Mouse (Mus musculus) heart, postnatal 10 days (tissue): ENCODE results near the gene Tlx1. TPM values are rescaled to one million over a fixed set of nuclear protein-coding genes. Genes with fewer than 3 reads are reported as not detected.

ENCODE experiments used
- DNase-seq, 2 experiments: peaks; one replicate each; pipeline ENCODE4 v3.0.0; 2021
- intact Hi-C: fragments of 180-260 bp; cut with DNase I; formaldehyde crosslinking; loops from one replicate; pipeline ENCODE4 v1.15.1; 2025
- total RNA-seq, 2 experiments: library from RNA; stranded (reverse); gene quantifications; 2 replicates each; pipeline ENCODE4 v1.2.3; 2021

Gene Tlx1
- total RNA-seq, 2 experiments from 2014 or later: 0.27 to 0.48 TPM

GRCm38 (mm10) chr19:45156381-45156780 is 5.9 kb downstream of the Tlx1 start:
- no peak for DNase-seq
- intact Hi-C loops: no loop called here

- intact Hi-C loops: no loop called here
These were observed 7.7 kb downstream of the Tlx1 start for GRCm38 (mm10) chr19:45158201-45158600.

GRCm38 (mm10) chr19:45158896-45159295 is 8.4 kb downstream of the Tlx1 start:
- DNase-seq: peak; percentile 17 to 23
- intact Hi-C loops: no loop called here

More at GRCm38 (mm10) chr19:45158201-45158600, 7.7 kb downstream of the Tlx1 start:
- no peak for DNase-seq

- no peak for DNase-seq
- intact Hi-C loops: no loop called here
These were observed 9.0 kb downstream of the Tlx1 start for GRCm38 (mm10) chr19:45159491-45159890.

GRCm38 (mm10) chr19:45159991-45160390 is 9.5 kb downstream of the Tlx1 start:
- intact Hi-C loops: loop anchor here (2.0 kb wide), 1 partner anchor 81 kb away; no protein-coding TSS in a partner anchor
- no peak for DNase-seq

GRCm38 (mm10) chr19:45160523-45160922 is 10.0 kb downstream of the Tlx1 start:
- intact Hi-C loops: loop anchor here (2.0 kb wide), 1 partner anchor 82 kb away; no protein-coding TSS in a partner anchor
- DNase-seq: no peak

GRCm38 (mm10) chr19:45161093-45161492 is 10.6 kb downstream of the Tlx1 start:
- intact Hi-C loops: loop anchor here (1.0 to 2.0 kb wide), 2 partner anchors 44 to 82 kb away; no protein-coding TSS in a partner anchor
- DNase-seq: peak; percentile 75 to 85

- intact Hi-C loops: no loop called here
- no peak for DNase-seq
These were observed 11.7 kb downstream of the Tlx1 start for GRCm38 (mm10) chr19:45162181-45162580.

- no peak for DNase-seq
- intact Hi-C loops: no loop called here
These were observed 12.4 kb downstream of the Tlx1 start for GRCm38 (mm10) chr19:45162871-45163270.

GRCm38 (mm10) chr19:45170451-45170850 is 20.0 kb downstream of the Tlx1 start:
- intact Hi-C loops: no loop called here
- DNase-seq: no peak

GRCm38 (mm10) chr19:45174803-45175202 is 24.3 kb downstream of the Tlx1 start:
- intact Hi-C loops: loop anchor here (5.0 kb wide), 1 partner anchor 372 kb away; no protein-coding TSS in a partner anchor
- peak in 1 of 2 experiments; percentile 36 for DNase-seq

GRCm38 (mm10) chr19:45176269-45176668 is 25.8 kb downstream of the Tlx1 start:
- intact Hi-C loops: loop anchor here (5.0 kb wide), 1 partner anchor 371 kb away; no protein-coding TSS in a partner anchor
- peak in 1 of 2 experiments; percentile 42 for DNase-seq

GRCm38 (mm10) chr19:45177004-45177737 is 26.7 kb downstream of the Tlx1 start:
- DNase-seq: peak; percentile 69 to 81
- intact Hi-C loops: loop anchor here (1.0 to 5.0 kb wide), 3 partner anchors 39 to 370 kb away; no protein-coding TSS in a partner anchor

- no peak for DNase-seq
- intact Hi-C loops: loop anchor here (5.0 kb wide), 1 partner anchor 368 kb away; no protein-coding TSS in a partner anchor
These were observed 29.0 kb downstream of the Tlx1 start for GRCm38 (mm10) chr19:45179451-45179850.

GRCm38 (mm10) chr19:45180447-45180846 is 30.0 kb downstream of the Tlx1 start:
- no peak for DNase-seq
- intact Hi-C loops: no loop called here

- intact Hi-C loops: no loop called here
- DNase-seq: no peak
These were observed 44.2 kb downstream of the Tlx1 start for GRCm38 (mm10) chr19:45194651-45195050.

- intact Hi-C loops: no loop called here
- no peak for DNase-seq
These were observed 46.5 kb downstream of the Tlx1 start for GRCm38 (mm10) chr19:45196967-45197366.

- DNase-seq: no peak
- intact Hi-C loops: no loop called here
These were observed 55.0 kb downstream of the Tlx1 start for GRCm38 (mm10) chr19:45205311-45206105.
